Mouse (Mus musculus): ENCODE data around the gene Cemip.

The Cemip gene

GRCm38 (mm10) chr7:84026950-84027585, 59.2 kb downstream of the Cemip start:
- DNase-seq, result no peak

GRCm38 (mm10) chr7:84026090-84026489, 60.2 kb downstream of the Cemip start:
- DNase-seq, result peak; percentile 40

- no peak for DNase-seq
Measured at GRCm38 (mm10) chr7:84023466-84023865, 62.8 kb downstream of the Cemip start.

GRCm38 (mm10) chr7:84022462-84022861, 63.8 kb downstream of the Cemip start:
- DNase-seq, result no peak

GRCm38 (mm10) chr7:84019381-84019780, 66.9 kb downstream of the Cemip start:
- DNase-seq, result no peak

- peak; percentile 78 for DNase-seq
Measured at GRCm38 (mm10) chr7:84018291-84019266, 67.7 kb downstream of the Cemip start.

GRCm38 (mm10) chr7:84015050-84015449, 71.3 kb downstream of the Cemip start:
- no peak for DNase-seq

GRCm38 (mm10) chr7:84013656-84014055, 72.6 kb downstream of the Cemip start:
- peak; percentile 21 for DNase-seq

- no peak for DNase-seq
Measured at GRCm38 (mm10) chr7:84004357-84004756, 81.9 kb downstream of the Cemip start.

GRCm38 (mm10) chr7:84001516-84001915, 84.8 kb downstream of the Cemip start:
- DNase-seq, result no peak

GRCm38 (mm10) chr7:84000671-84001070, 85.6 kb downstream of the Cemip start:
- DNase-seq, result no peak

- no peak for DNase-seq
Measured at GRCm38 (mm10) chr7:83999647-84000046, 86.7 kb downstream of the Cemip start.

GRCm38 (mm10) chr7:83994348-83994747, 92.0 kb downstream of the Cemip start:
- no peak for DNase-seq

- no peak for DNase-seq
Measured at GRCm38 (mm10) chr7:83989294-83989693, 97.0 kb downstream of the Cemip start.

GRCm38 (mm10) chr7:83985751-83986150, 100.6 kb downstream of the Cemip start:
- DNase-seq, result no peak

GRCm38 (mm10) chr7:83982566-83982965, 103.7 kb downstream of the Cemip start:
- DNase-seq, result no peak

GRCm38 (mm10) chr7:83978945-83979536, 107.3 kb downstream of the Cemip start:
- DNase-seq, result no peak

GRCm38 (mm10) chr7:83978410-83978809, 107.9 kb downstream of the Cemip start:
- DNase-seq, result no peak

- no peak for DNase-seq
Measured at GRCm38 (mm10) chr7:83976413-83976958, 109.8 kb downstream of the Cemip start.

- DNase-seq, result no peak
Measured at GRCm38 (mm10) chr7:83975283-83975682, 111.0 kb downstream of the Cemip start.

GRCm38 (mm10) chr7:83972485-83972884, 113.8 kb downstream of the Cemip start:
- peak; percentile 24 for DNase-seq

GRCm38 (mm10) chr7:83966047-83966818, 120.1 kb downstream of the Cemip start:
- DNase-seq, result peak; percentile 12
